Comparison of ENCODE assay signal across 8 mouse cellular contexts in the genomic region with DNA sequence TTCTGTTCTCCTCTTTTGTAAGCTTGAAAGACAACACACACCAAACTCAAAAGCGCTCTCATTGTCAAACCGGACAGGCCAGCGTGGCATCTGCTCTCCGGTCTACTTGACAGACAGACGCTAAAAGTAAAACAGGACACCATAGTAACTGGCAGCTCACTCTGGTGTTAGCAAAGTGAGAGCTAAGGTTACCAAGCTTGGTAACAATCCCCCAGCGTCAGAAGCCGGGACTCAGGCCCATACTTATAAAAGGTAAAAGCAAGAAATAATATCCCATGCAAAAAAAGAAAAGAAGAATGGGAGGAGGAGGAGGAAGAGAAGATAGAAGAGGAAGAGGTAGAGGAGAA. TPM values are rescaled to one million over a fixed set of nuclear protein-coding genes. Genes with fewer than 3 reads are reported as not detected.
A peak's percentile ranks its signal among the peaks of the same experiment; 100 is the strongest.
DNase-seq lines count a peak whose midpoint lies in the region; ATAC-seq and TF ChIP-seq lines count a peak whose summit lies in the region.

No protein-coding gene starts in this region.

- H3K9ac ChIP-seq in liver, adult 2 months (ENCODE audit: low read depth, low read length): no peak overlapping the region
- peak overlapping the region; percentile 46 for H3K9ac ChIP-seq in forebrain, embryonic 12.5 days
- H3K9ac ChIP-seq in liver, embryonic 11.5 days (ENCODE audit: low read depth, low read length): no peak overlapping the region

- TF ChIP-seq CTCF in liver, adult 2 months (IDR thresholded peaks at IDR 0.05; ENCODE audit: low read depth, low read length): no peak
- no peak for TF ChIP-seq CTCF in olfactory bulb, adult 2 months (IDR thresholded peaks at IDR 0.05; ENCODE audit: insufficient read depth, low read depth, low read length)

- H3K4me2 ChIP-seq in forebrain, embryonic 12.5 days: peak overlapping the region; percentile 63
- H3K4me2 ChIP-seq in liver, embryonic 11.5 days: peak overlapping the region; percentile 56

- H3K4me3 ChIP-seq in liver, adult 2 months (ENCODE audit: insufficient read depth, low read depth, low read length): no peak overlapping the region
- peak overlapping the region; percentile 33 for H3K4me3 ChIP-seq in forebrain, embryonic 12.5 days (replicated peaks)
- H3K4me3 ChIP-seq in liver, embryonic 11.5 days (ENCODE audit: low read depth, low read length): peak overlapping the region; percentile 20; the same call in 1 of the 2 replicates
- peak overlapping the region; percentile 20 for H3K4me3 ChIP-seq in olfactory bulb, adult 2 months (ENCODE audit: insufficient read depth, low read depth, low read length)

- H3K9me3 ChIP-seq in forebrain, embryonic 12.5 days: no peaks in the 10 kb centered on the region
- H3K9me3 ChIP-seq in liver, embryonic 11.5 days (ENCODE audit: control insufficient read depth, low read length): no peaks in the 10 kb centered on the region

- H3K27me3 ChIP-seq in liver, adult 2 months (ENCODE audit: control insufficient read depth, insufficient read depth, low read length): no peaks in the 10 kb centered on the region
- H3K27me3 ChIP-seq in forebrain, embryonic 12.5 days: 0 out of 2 replicates have a peak, but pooled peaks cover 6% of the 10 kb centered on the region
- H3K27me3 ChIP-seq in liver, embryonic 11.5 days (replicated peaks; ENCODE audit: control insufficient read depth, insufficient read depth, low read length): no peaks in the 10 kb centered on the region

- WGBS in liver, adult 2 months: 25% methylated on average over 7 of the region's 7 CpGs
- 1% methylated on average over 7 of the region's 7 CpGs for WGBS in forebrain, embryonic 12.5 days
- WGBS in liver, embryonic 11.5 days: 14% methylated on average over 7 of the region's 7 CpGs
- 5% methylated on average over 7 of the region's 7 CpGs for WGBS in olfactory bulb, adult 2 months

- no peaks in the 10 kb centered on the region for H3K36me3 ChIP-seq in liver, adult 2 months (ENCODE audit: control insufficient read depth, insufficient read depth, low read length)
- H3K36me3 ChIP-seq in forebrain, embryonic 12.5 days (replicated peaks): no peaks in the 10 kb centered on the region
- H3K36me3 ChIP-seq in liver, embryonic 11.5 days (ENCODE audit: control insufficient read depth, insufficient read depth, low read length): no peaks in the 10 kb centered on the region

- DNase-seq in liver, adult 2 months (ENCODE audit: extremely low read depth, low read depth, low spot score): no peak
- no peak for DNase-seq in liver
- no peak for DNase-seq in liver, embryonic 11.5 days (ENCODE audit: low spot score)
- DNase-seq in left cerebral cortex, adult 18-20 months (ENCODE audit: low spot score in 2 of 2): no peak
- no peak for DNase-seq in kidney, postnatal 25 days
- no peak for DNase-seq in right cerebral cortex, postnatal 4 days

- no peak for TF ChIP-seq POLR2A in liver, adult 2 months (IDR thresholded peaks at IDR 0.05; ENCODE audit: extremely low read depth, insufficient read depth, low read length)
- no peak for TF ChIP-seq POLR2A in olfactory bulb, adult 2 months (IDR thresholded peaks at IDR 0.05; ENCODE audit: insufficient read depth, low read depth, low read length)

- peak overlapping the region; percentile 7; the same call in 1 of the 2 replicates for H3K27ac ChIP-seq in liver, adult 2 months (replicated peaks; ENCODE audit: insufficient read depth, low read depth, low read length)
- H3K27ac ChIP-seq in forebrain, embryonic 12.5 days: peak overlapping the region; percentile 57
- no peak overlapping the region for H3K27ac ChIP-seq in liver, embryonic 11.5 days (ENCODE audit: low read depth, low read length)
- no peak overlapping the region for H3K27ac ChIP-seq in olfactory bulb, adult 2 months (ENCODE audit: insufficient read depth, low read depth, low read length)

- H3K4me1 ChIP-seq in liver, adult 2 months (ENCODE audit: control insufficient read depth, insufficient read depth, low read length): no peaks in the 10 kb centered on the region; the same call in 1 of the 2 replicates
- H3K4me1 ChIP-seq in forebrain, embryonic 12.5 days: peaks cover 17% of the 10 kb centered on the region
- H3K4me1 ChIP-seq in liver, embryonic 11.5 days (replicated peaks; ENCODE audit: control insufficient read depth, insufficient read depth, low read length): no peaks in the 10 kb centered on the region
- 0 out of 2 replicates have a peak, but pooled peaks cover 6% of the 10 kb centered on the region for H3K4me1 ChIP-seq in olfactory bulb, adult 2 months (ENCODE audit: control insufficient read depth, insufficient read depth, low read length)

- H3K79me2 ChIP-seq in liver, adult 2 months (ENCODE audit: control insufficient read depth, insufficient read depth, low read length): peaks cover 1% of the 10 kb centered on the region; the same call in 1 of the 2 replicates

- ATAC-seq in forebrain, embryonic 12.5 days (ENCODE audit: low FRiP score): peak; percentile 63; the same call in 1 of the 2 replicates
- no peak for ATAC-seq in liver, embryonic 11.5 days (replicated peaks; ENCODE audit: low FRiP score)

RNA-seq across cellular contexts. Expression of a gene that starts 15.9 kb away (rescaled TPM):
- total RNA-seq in liver, adult 2 months (2014; rRNA removed): 9.5 and 10.1 TPM in 2 replicates
- polyA plus RNA-seq in liver, adult 2 months (2012; rRNA removed): 3.7 and 4.1 TPM in 2 replicates
- 7.0 and 11.4 TPM in 2 replicates for polyA plus RNA-seq in forebrain, embryonic 12.5 days (2016; fragmentation: Nextera tagmentation; extraction: Ambion mirVana)
- 2.1 and 2.8 TPM in 2 replicates for polyA plus RNA-seq in liver, embryonic 11.5 days (2014; fragmentation: Nextera tagmentation; extraction: Ambion mirVana)
- polyA plus RNA-seq in olfactory bulb, adult 2 months (2012; ENCODE audit: insufficient read depth, insufficient read length, low replicate concordance, missing spikeins): not detected in 2 replicates
- 1 to 10 TPM; 7.3 TPM for total RNA-seq in left cerebral cortex, adult 18-20 months (2021)

Comparison
In these comparisons a context has a peak if more than half of its experiments do, and no peak if none do; other contexts are left out.
1. H3K27ac ChIP-seq: peak in liver, adult 2 months (single experiment) and forebrain, embryonic 12.5 days (single experiment); none in liver, embryonic 11.5 days (single experiment) and olfactory bulb, adult 2 months (single experiment).